Mouse (Mus musculus): ENCODE results near the gene Ubl3. TPM values are rescaled to one million over a fixed set of nuclear protein-coding genes. Genes with fewer than 3 reads are reported as not detected.
A peak's percentile ranks its signal among the peaks of the same experiment; 100 is the strongest.

The Ubl3 gene
- polyA plus RNA-seq, 1 experiment, result 113 TPM

- 40% methylated on average over 7 of the region's 7 CpGs for WGBS
- H3K4me1 ChIP-seq (ENCODE audit: control insufficient read depth, insufficient read depth, low read length), result peaks cover 8% of the 10 kb centered on the region
- no peak overlapping the region for H3K4me3 ChIP-seq (replicated peaks; ENCODE audit: extremely low read depth, low read depth, low read length)
- DNase-seq, result no peak
- no peak for TF ChIP-seq CTCF (IDR thresholded peaks at IDR 0.05; ENCODE audit: insufficient read depth, low read length)
- TF ChIP-seq POLR2A (IDR thresholded peaks at IDR 0.05; ENCODE audit: borderline replicate concordance, extremely low read depth, low read depth, low read length), result no peak
Measured at GRCm38 (mm10) chr5:148554242-148554641, 1.7 kb upstream of the Ubl3 start.

GRCm38 (mm10) chr5:148553723-148554122 is 1.1 kb upstream of the Ubl3 start:
- peaks cover 8% of the 10 kb centered on the region for H3K4me1 ChIP-seq (ENCODE audit: control insufficient read depth, insufficient read depth, low read length)
- DNase-seq, result peak; percentile 60
- WGBS, result 58% methylated on average over 14 of the region's 14 CpGs
- no peak overlapping the region for H3K4me3 ChIP-seq (replicated peaks; ENCODE audit: extremely low read depth, low read depth, low read length)
- TF ChIP-seq CTCF (IDR thresholded peaks at IDR 0.05; ENCODE audit: insufficient read depth, low read length), result no peak

GRCm38 (mm10) chr5:148551764-148552136 is 839 bp downstream of the Ubl3 start:
- H3K4me1 ChIP-seq (ENCODE audit: control insufficient read depth, insufficient read depth, low read length), result peaks cover 22% of the 10 kb centered on the region
- DNase-seq, result no peak
- under 1% methylated on average over 17 of the region's 17 CpGs for WGBS
- H3K4me3 ChIP-seq (replicated peaks; ENCODE audit: extremely low read depth, low read depth, low read length), result peak overlapping the region; percentile 93
- TF ChIP-seq POLR2A (IDR thresholded peaks at IDR 0.05; ENCODE audit: borderline replicate concordance, extremely low read depth, low read depth, low read length) (no peak), CTCF (IDR thresholded peaks at IDR 0.05; ENCODE audit: insufficient read depth, low read length) (no peak)

- H3K4me3 ChIP-seq (replicated peaks; ENCODE audit: extremely low read depth, low read depth, low read length), result peak overlapping the region; percentile 93
- DNase-seq, result peak; percentile 63
- TF ChIP-seq POLR2A (IDR thresholded peaks at IDR 0.05; ENCODE audit: borderline replicate concordance, extremely low read depth, low read depth, low read length), result no peak
- no peak for TF ChIP-seq CTCF (IDR thresholded peaks at IDR 0.05; ENCODE audit: insufficient read depth, low read length)
- H3K4me1 ChIP-seq (ENCODE audit: control insufficient read depth, insufficient read depth, low read length), result peaks cover 24% of the 10 kb centered on the region
- under 1% methylated on average over 28 of the region's 28 CpGs for WGBS
Measured at GRCm38 (mm10) chr5:148550821-148551763, 1.5 kb downstream of the Ubl3 start.

- TF ChIP-seq POLR2A (IDR thresholded peaks at IDR 0.05; ENCODE audit: borderline replicate concordance, extremely low read depth, low read depth, low read length) (no peak), CTCF (IDR thresholded peaks at IDR 0.05; ENCODE audit: insufficient read depth, low read length) (no peak)
- Histone ChIP-seq H3K4me1 (ENCODE audit: control insufficient read depth, insufficient read depth, low read length) (peaks cover 28% of the 10 kb centered on the region), H3K4me3 (replicated peaks; ENCODE audit: extremely low read depth, low read depth, low read length) (peak overlapping the region; percentile 93)
- 4% methylated on average over 6 of the region's 6 CpGs for WGBS
- DNase-seq, result no peak
Measured at GRCm38 (mm10) chr5:148550393-148550792, 2.2 kb downstream of the Ubl3 start.

GRCm38 (mm10) chr5:148549307-148549706 is 3.3 kb downstream of the Ubl3 start:
- no peak for DNase-seq
- Histone ChIP-seq H3K4me3 (replicated peaks; ENCODE audit: extremely low read depth, low read depth, low read length) (peak overlapping the region; percentile 7), H3K4me1 (ENCODE audit: control insufficient read depth, insufficient read depth, low read length) (peaks cover 31% of the 10 kb centered on the region)
- TF ChIP-seq CTCF (IDR thresholded peaks at IDR 0.05; ENCODE audit: insufficient read depth, low read length) (no peak), POLR2A (IDR thresholded peaks at IDR 0.05; ENCODE audit: borderline replicate concordance, extremely low read depth, low read depth, low read length) (no peak)
- WGBS, result 37% methylated on average over 4 of the region's 4 CpGs

GRCm38 (mm10) chr5:148548568-148548967 is 4.0 kb downstream of the Ubl3 start:
- 32% methylated on average over 9 of the region's 9 CpGs for WGBS
- no peak overlapping the region for H3K4me3 ChIP-seq (replicated peaks; ENCODE audit: extremely low read depth, low read depth, low read length)
- H3K4me1 ChIP-seq (ENCODE audit: control insufficient read depth, insufficient read depth, low read length), result peaks cover 34% of the 10 kb centered on the region
- DNase-seq, result no peak
- no peak for TF ChIP-seq POLR2A (IDR thresholded peaks at IDR 0.05; ENCODE audit: borderline replicate concordance, extremely low read depth, low read depth, low read length)
- TF ChIP-seq CTCF (IDR thresholded peaks at IDR 0.05; ENCODE audit: insufficient read depth, low read length), result no peak

- 10% methylated on average over 10 of the region's 10 CpGs for WGBS
- no peak for DNase-seq
Measured at GRCm38 (mm10) chr5:148547870-148548456, 4.6 kb downstream of the Ubl3 start.

GRCm38 (mm10) chr5:148546970-148547369 is 5.6 kb downstream of the Ubl3 start:
- TF ChIP-seq CTCF (IDR thresholded peaks at IDR 0.05; ENCODE audit: insufficient read depth, low read length), result no peak
- TF ChIP-seq POLR2A (IDR thresholded peaks at IDR 0.05; ENCODE audit: borderline replicate concordance, extremely low read depth, low read depth, low read length), result no peak
- peaks cover 40% of the 10 kb centered on the region for H3K4me1 ChIP-seq (ENCODE audit: control insufficient read depth, insufficient read depth, low read length)
- DNase-seq, result no peak
- 17% methylated on average over 2 of the region's 2 CpGs for whole genome bisulfite sequencing
- no peak overlapping the region for H3K4me3 ChIP-seq (replicated peaks; ENCODE audit: extremely low read depth, low read depth, low read length)

More at GRCm38 (mm10) chr5:148547870-148548456, 4.6 kb downstream of the Ubl3 start:
- TF ChIP-seq POLR2A (IDR thresholded peaks at IDR 0.05; ENCODE audit: borderline replicate concordance, extremely low read depth, low read depth, low read length) (no peak), CTCF (IDR thresholded peaks at IDR 0.05; ENCODE audit: insufficient read depth, low read length) (no peak)
- Histone ChIP-seq H3K4me3 (replicated peaks; ENCODE audit: extremely low read depth, low read depth, low read length) (peak overlapping the region; percentile 8), H3K4me1 (ENCODE audit: control insufficient read depth, insufficient read depth, low read length) (peaks cover 34% of the 10 kb centered on the region)

Data from lung, adult 2 months (tissue).